Mouse (Mus musculus): ENCODE measurements at regions not wholly inside any gene's neighbourhood (a gene's known extent, or its start where the extent isn't known, plus 50 kb on each side); places are given as distances from the start of the nearest gene placed in this dataset.

- H3K27me3 ChIP-seq (ENCODE audit: control insufficient read depth, insufficient read depth, insufficient read length) = no peaks in the 10 kb centered on the region
- no peaks in the 10 kb centered on the region for H3K79me3 ChIP-seq (ENCODE audit: low read depth)
- TF ChIP-seq MYOD1 (IDR thresholded peaks at IDR 0.05; ENCODE audit: control insufficient read depth, insufficient read length, low read depth) (no peak), CTCF (IDR thresholded peaks at IDR 0.05; ENCODE audit: control insufficient read depth, insufficient read depth, insufficient read length) (no peak), MYOG (IDR thresholded peaks at IDR 0.05; ENCODE audit: control insufficient read depth, extremely low read depth, insufficient read length) (no peak), USF1 (IDR thresholded peaks at IDR 0.05; ENCODE audit: low read depth) (no peak), MAX (IDR thresholded peaks at IDR 0.05) (no peak), FOSL1 (IDR thresholded peaks at IDR 0.05; ENCODE audit: insufficient read depth, low read length, poor library complexity, severe bottlenecking) (no peak), CEBPB (IDR thresholded peaks at IDR 0.05; ENCODE audit: low read depth) (no peak)
- H3K79me2 ChIP-seq (ENCODE audit: control insufficient read depth, insufficient read depth) = no peaks in the 10 kb centered on the region
- H3K4me3 ChIP-seq (ENCODE audit: insufficient read depth, poor library complexity, severe bottlenecking) = no peak overlapping the region
- no peak overlapping the region for H3ac ChIP-seq (ENCODE audit: control insufficient read depth, insufficient read length, low read depth)
- no peaks in the 10 kb centered on the region for H3K36me3 ChIP-seq (ENCODE audit: control insufficient read depth, insufficient read depth)
Observed at GRCm38 (mm10) chr2:139325501-139325900, 168.2 kb upstream of the Sptlc3 start.

GRCm38 (mm10) chr2:139334681-139335080 is 159.0 kb upstream of the Sptlc3 start:
- Histone ChIP-seq H3K27me3 (ENCODE audit: control insufficient read depth, insufficient read depth, insufficient read length) (no peaks in the 10 kb centered on the region), H3K4me3 (ENCODE audit: insufficient read depth, poor library complexity, severe bottlenecking) (no peak overlapping the region)

GRCm38 (mm10) chr2:139338240-139338639 is 155.5 kb upstream of the Sptlc3 start:
- Histone ChIP-seq H3K27me3 (ENCODE audit: control insufficient read depth, insufficient read depth, insufficient read length) (no peaks in the 10 kb centered on the region), H3K4me3 (ENCODE audit: insufficient read depth, poor library complexity, severe bottlenecking) (no peak overlapping the region), H3K79me3 (ENCODE audit: low read depth) (no peaks in the 10 kb centered on the region), H3ac (ENCODE audit: control insufficient read depth, insufficient read length, low read depth) (no peak overlapping the region), H3K79me2 (ENCODE audit: control insufficient read depth, insufficient read depth) (no peaks in the 10 kb centered on the region), H3K36me3 (ENCODE audit: control insufficient read depth, insufficient read depth) (no peaks in the 10 kb centered on the region)
- no peak for TF ChIP-seq MYOG (IDR thresholded peaks at IDR 0.05; ENCODE audit: control insufficient read depth, extremely low read depth, insufficient read length)
- no peak for TF ChIP-seq MYOD1 (IDR thresholded peaks at IDR 0.05; ENCODE audit: control insufficient read depth, insufficient read length, low read depth)
- TF ChIP-seq FOSL1 (IDR thresholded peaks at IDR 0.05; ENCODE audit: insufficient read depth, low read length, poor library complexity, severe bottlenecking) = no peak
- no peak for TF ChIP-seq CEBPB (IDR thresholded peaks at IDR 0.05; ENCODE audit: low read depth)
- no peak for TF ChIP-seq MAX (IDR thresholded peaks at IDR 0.05)
- TF ChIP-seq USF1 (IDR thresholded peaks at IDR 0.05; ENCODE audit: low read depth) = no peak
- no peak for TF ChIP-seq CTCF (IDR thresholded peaks at IDR 0.05; ENCODE audit: control insufficient read depth, insufficient read depth, insufficient read length)

More at GRCm38 (mm10) chr2:139334681-139335080, 159.0 kb upstream of the Sptlc3 start:
- H3K36me3 ChIP-seq (ENCODE audit: control insufficient read depth, insufficient read depth) = no peaks in the 10 kb centered on the region
- no peaks in the 10 kb centered on the region for H3K79me2 ChIP-seq (ENCODE audit: control insufficient read depth, insufficient read depth)
- no peaks in the 10 kb centered on the region for H3K79me3 ChIP-seq (ENCODE audit: low read depth)
- TF ChIP-seq MYOG (IDR thresholded peaks at IDR 0.05; ENCODE audit: control insufficient read depth, extremely low read depth, insufficient read length) (no peak), USF1 (IDR thresholded peaks at IDR 0.05; ENCODE audit: low read depth) (no peak), FOSL1 (IDR thresholded peaks at IDR 0.05; ENCODE audit: insufficient read depth, low read length, poor library complexity, severe bottlenecking) (no peak), MYOD1 (IDR thresholded peaks at IDR 0.05; ENCODE audit: control insufficient read depth, insufficient read length, low read depth) (no peak), MAX (IDR thresholded peaks at IDR 0.05) (no peak), CEBPB (IDR thresholded peaks at IDR 0.05; ENCODE audit: low read depth) (no peak), CTCF (IDR thresholded peaks at IDR 0.05; ENCODE audit: control insufficient read depth, insufficient read depth, insufficient read length) (no peak)
- no peak overlapping the region for H3ac ChIP-seq (ENCODE audit: control insufficient read depth, insufficient read length, low read depth)

- H3K4me3 ChIP-seq (ENCODE audit: insufficient read depth, poor library complexity, severe bottlenecking) = no peak overlapping the region
- TF ChIP-seq MYOD1 (IDR thresholded peaks at IDR 0.05; ENCODE audit: control insufficient read depth, insufficient read length, low read depth) (no peak), FOSL1 (IDR thresholded peaks at IDR 0.05; ENCODE audit: insufficient read depth, low read length, poor library complexity, severe bottlenecking) (no peak), CEBPB (IDR thresholded peaks at IDR 0.05; ENCODE audit: low read depth) (no peak)
- H3K27me3 ChIP-seq (ENCODE audit: control insufficient read depth, insufficient read depth, insufficient read length) = no peaks in the 10 kb centered on the region
- no peaks in the 10 kb centered on the region for H3K79me2 ChIP-seq (ENCODE audit: control insufficient read depth, insufficient read depth)
- no peak overlapping the region for H3ac ChIP-seq (ENCODE audit: control insufficient read depth, insufficient read length, low read depth)
- no peaks in the 10 kb centered on the region for H3K36me3 ChIP-seq (ENCODE audit: control insufficient read depth, insufficient read depth)
- no peaks in the 10 kb centered on the region for H3K79me3 ChIP-seq (ENCODE audit: low read depth)
Observed at GRCm38 (mm10) chr2:139356280-139357010, 137.3 kb upstream of the Sptlc3 start.

- H3K27me3 ChIP-seq (ENCODE audit: control insufficient read depth, insufficient read depth, insufficient read length) = no peaks in the 10 kb centered on the region
- no peak overlapping the region for H3ac ChIP-seq (ENCODE audit: control insufficient read depth, insufficient read length, low read depth)
- H3K4me3 ChIP-seq (ENCODE audit: insufficient read depth, poor library complexity, severe bottlenecking) = no peak overlapping the region
- H3K79me2 ChIP-seq (ENCODE audit: control insufficient read depth, insufficient read depth) = no peaks in the 10 kb centered on the region
- no peak for TF ChIP-seq USF1 (IDR thresholded peaks at IDR 0.05; ENCODE audit: low read depth)
- no peak for TF ChIP-seq MYOG (IDR thresholded peaks at IDR 0.05; ENCODE audit: control insufficient read depth, extremely low read depth, insufficient read length)
- no peak for TF ChIP-seq MYOD1 (IDR thresholded peaks at IDR 0.05; ENCODE audit: control insufficient read depth, insufficient read length, low read depth)
- no peak for TF ChIP-seq MAX (IDR thresholded peaks at IDR 0.05)
- TF ChIP-seq FOSL1 (IDR thresholded peaks at IDR 0.05; ENCODE audit: insufficient read depth, low read length, poor library complexity, severe bottlenecking) = no peak
- no peak for TF ChIP-seq CTCF (IDR thresholded peaks at IDR 0.05; ENCODE audit: control insufficient read depth, insufficient read depth, insufficient read length)
- no peak for TF ChIP-seq CEBPB (IDR thresholded peaks at IDR 0.05; ENCODE audit: low read depth)
- no peaks in the 10 kb centered on the region for H3K36me3 ChIP-seq (ENCODE audit: control insufficient read depth, insufficient read depth)
- no peaks in the 10 kb centered on the region for H3K79me3 ChIP-seq (ENCODE audit: low read depth)
Observed at GRCm38 (mm10) chr2:139362245-139362847, 131.4 kb upstream of the Sptlc3 start.
